Mouse (Mus musculus) heart, adult 2 months (tissue): ENCODE measurements at regions not wholly inside any gene's neighbourhood (a gene's known extent, or its start where the extent isn't known, plus 50 kb on each side); places are given as distances from the start of the nearest gene placed in this dataset.

ENCODE experiments used
- CTCF ChIP-seq: fragments of 200-600 bp; IDR thresholded peaks from 2 replicates; pipeline ENCODE4 v1.8.1; 2022; ENCODE audit warnings: antibody characterized with exemption, mild to moderate bottlenecking, moderate library complexity
- EP300 ChIP-seq: fragments of 200-500 bp; IDR thresholded peaks from 2 replicates; pipeline ENCODE4 v1.6.1; 2011; ENCODE audit warnings: low read depth, low read length, control low read depth; ENCODE audit not compliant: insufficient read depth

DNA sequence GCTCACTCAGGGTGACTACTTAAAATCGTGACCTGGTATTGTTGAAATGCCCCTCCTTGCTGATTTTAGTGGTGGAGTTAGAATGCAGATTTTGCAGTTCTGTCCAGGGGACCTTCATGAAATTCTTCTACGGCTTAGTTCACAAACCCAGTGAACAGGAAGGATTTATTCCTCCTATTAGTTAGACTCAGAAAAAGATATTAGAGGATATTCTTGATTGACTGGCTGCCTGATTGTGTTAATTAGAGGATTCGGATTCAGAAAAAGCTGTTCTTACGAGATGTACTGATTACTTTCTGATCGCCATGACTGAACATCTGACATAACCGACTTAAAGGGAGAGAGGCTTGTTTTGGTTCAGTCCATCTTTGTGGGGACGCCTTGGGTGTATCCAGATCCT lies 147.3 kb upstream of the Zfp648 start:
- TF ChIP-seq EP300 (no peak), CTCF (no peak)
